Mouse (Mus musculus) bone marrow macrophage, adult 2 months (primary cell): ENCODE results near the gene Apool. TPM values are rescaled to one million over a fixed set of nuclear protein-coding genes. Genes with fewer than 3 reads are reported as not detected.
"Not testable (repeated sequence)": the region's sequence is repeated elsewhere in the genome, so short reads cannot be mapped to it uniquely, and the experiment has no call there.

Source experiments
- H3K27ac ChIP-seq: 2 replicates; pipeline ENCODE4 v1.5.1; 2012; ENCODE audit warnings: low read depth, low read length; ENCODE audit not compliant: insufficient read depth
- H3K4me1 ChIP-seq: 2 replicates; pipeline ENCODE4 v1.6.1; 2012; ENCODE audit warnings: low read length; ENCODE audit not compliant: control insufficient read depth, insufficient read depth
- H3K4me3 ChIP-seq: 2 replicates; pipeline ENCODE4 v1.5.1; 2012; ENCODE audit warnings: mild to moderate bottlenecking, low read length, moderate library complexity; ENCODE audit not compliant: insufficient read depth
- CTCF ChIP-seq: IDR thresholded peaks from 2 replicates; pipeline ENCODE4 v1.5.1; 2012; ENCODE audit warnings: low read depth, mild to moderate bottlenecking, low read length, moderate library complexity
- POLR2A ChIP-seq: IDR thresholded peaks from 2 replicates; pipeline ENCODE4 v1.6.1; 2012; ENCODE audit warnings: mild to moderate bottlenecking, low read depth, low read length, borderline replicate concordance
- polyA plus RNA-seq: library from polyadenylated mRNA; stranded (reverse); fragments of >200 nt; gene quantifications from 2 replicates; pipeline ENCODE4 v1.2.4, GENCODE M21; 2012; ENCODE audit not compliant: missing spikeins, insufficient read depth, insufficient read length

The Apool gene
- polyA plus RNA-seq: 17.8 and 18.3 TPM in 2 replicates

DNA sequence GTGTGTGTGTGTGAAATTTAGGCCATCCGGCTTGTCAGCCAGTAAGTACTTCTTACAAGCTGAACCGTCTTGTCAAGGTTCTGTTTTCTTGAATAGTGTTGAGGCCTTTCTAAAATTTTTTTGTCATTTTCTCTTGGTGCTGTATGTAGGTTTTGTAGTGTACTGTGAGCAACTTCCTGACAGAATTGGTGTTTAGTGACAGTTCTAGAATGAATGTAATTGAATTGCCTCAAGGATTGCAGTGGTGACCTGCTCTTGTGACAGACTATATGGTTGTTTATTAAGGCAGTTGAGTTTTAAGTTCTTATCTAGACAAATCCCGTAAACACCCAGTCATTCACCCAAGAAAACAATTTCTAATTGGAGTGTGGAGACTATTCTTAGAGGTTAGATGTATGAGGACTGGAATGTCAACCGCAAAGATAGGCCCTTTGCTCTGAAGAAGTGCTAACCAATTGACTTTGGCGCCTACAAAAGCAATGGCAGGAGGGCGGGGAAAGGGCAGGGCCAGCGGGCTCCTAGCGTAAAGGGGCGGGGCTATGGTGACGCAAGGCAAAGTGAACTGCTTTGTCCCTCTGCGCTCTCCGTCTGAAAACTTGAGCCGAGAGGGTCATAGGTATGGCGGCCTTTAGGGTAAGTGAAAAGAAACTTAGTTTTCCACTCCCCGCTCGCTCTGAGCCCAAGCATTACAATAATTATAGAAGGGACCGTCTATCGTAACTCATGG lies at the start of gene Apool:
Apool (plus strand) TSS at position 531 of the 727 bp plus-strand sequence.
- H3K27ac ChIP-seq: peak within 1 kb of the TSS; percentile 60
- H3K4me3 ChIP-seq: peak within 1 kb of the TSS; percentile 82
- TF ChIP-seq POLR2A (no peak), CTCF (no peak)
- no peaks in the 10 kb centered on the region for H3K4me1 ChIP-seq

DNA sequence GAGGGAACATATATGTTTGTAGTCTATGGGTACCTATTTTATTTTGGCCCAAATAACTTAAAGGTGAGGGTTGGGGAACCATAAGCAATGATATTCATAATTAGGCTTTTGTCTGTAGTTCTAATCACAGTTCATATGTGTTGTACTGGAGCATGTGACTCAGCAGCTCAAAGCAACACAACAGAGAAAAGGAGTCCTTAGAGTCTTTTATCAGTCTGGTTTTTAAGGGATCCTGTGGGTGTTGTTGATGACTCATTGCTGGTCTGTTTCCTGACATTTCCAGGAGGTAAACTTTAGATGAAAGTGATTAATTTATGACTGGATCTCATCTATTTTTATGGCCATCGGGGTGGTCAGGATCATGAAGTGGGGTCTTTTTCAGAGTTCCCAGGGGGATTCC lies 37.6 kb upstream of the Apool start:
- Histone ChIP-seq H3K4me1 (no peaks in the 10 kb centered on the region), H3K27ac (no peak overlapping the region), H3K4me3 (no peak overlapping the region)
- TF ChIP-seq CTCF: no peak
- TF ChIP-seq POLR2A: no peak

DNA sequence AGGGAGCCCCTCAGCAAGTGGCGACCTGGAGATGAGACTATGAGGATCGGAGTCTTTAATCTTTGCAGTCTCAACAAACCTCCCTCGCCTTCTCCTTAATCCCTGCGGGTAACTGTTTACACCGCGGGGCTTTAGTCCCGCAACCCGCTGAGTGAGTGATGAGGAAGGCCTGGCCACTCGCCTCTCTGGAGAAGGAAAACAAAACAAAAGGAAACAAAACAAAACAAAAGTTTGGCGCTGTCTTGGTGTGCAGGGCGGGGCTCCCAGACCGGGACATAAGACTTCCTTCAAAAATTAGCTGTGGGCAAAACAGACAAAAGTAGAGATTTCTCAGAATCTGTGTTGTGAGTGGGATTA lies 375 bp downstream of the Apool start:
- Histone ChIP-seq H3K4me3 (peak overlapping the region; percentile 82), H3K27ac (peak overlapping the region; percentile 60), H3K4me1 (no peaks in the 10 kb centered on the region)
- no peak for TF ChIP-seq POLR2A
- TF ChIP-seq CTCF: no peak

DNA sequence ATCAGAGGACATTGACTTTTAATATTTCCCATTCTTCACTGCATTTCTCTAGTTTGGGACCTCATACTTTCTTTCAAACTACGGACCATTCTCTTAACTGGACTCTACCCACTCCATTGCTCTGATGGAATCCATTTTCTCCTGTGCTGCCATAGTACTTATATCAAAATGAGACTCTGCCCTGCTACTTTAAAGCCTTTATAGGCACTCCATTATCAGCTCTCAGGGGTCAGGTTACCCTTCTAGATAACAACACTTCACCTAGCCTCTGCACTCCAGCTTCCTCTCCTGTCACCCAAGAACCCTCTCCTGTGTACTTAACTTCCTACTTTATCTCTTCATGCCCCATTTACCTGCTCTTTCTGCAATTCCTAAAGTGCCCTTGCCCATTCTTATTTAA lies 960 bp downstream of the Apool start:
- Histone ChIP-seq H3K4me3 (peak overlapping the region; percentile 37), H3K4me1 (no peaks in the 10 kb centered on the region), H3K27ac (no peak overlapping the region)
- TF ChIP-seq CTCF (no peak), POLR2A (no peak)

DNA sequence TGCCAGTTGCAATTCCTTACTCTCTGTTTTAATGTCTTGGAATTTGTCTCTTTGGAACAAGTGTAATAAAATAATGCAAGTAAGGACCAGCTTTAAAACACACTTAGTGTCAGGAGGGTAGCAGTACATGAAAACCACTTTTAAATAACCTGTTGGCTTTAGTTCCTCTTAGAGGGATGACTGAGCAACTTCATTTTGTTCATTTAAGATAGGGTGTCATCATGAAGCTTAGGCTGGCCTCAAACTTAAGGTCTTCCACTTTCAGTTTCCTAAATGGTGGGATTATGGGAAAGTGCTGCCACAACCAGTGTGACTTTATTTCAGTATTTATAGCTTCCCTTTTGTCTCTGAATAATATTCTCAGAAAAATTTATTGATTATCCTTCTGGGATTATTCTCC lies 9.1 kb downstream of the Apool start:
- no peak overlapping the region for H3K27ac ChIP-seq
- peaks cover 3% of the 10 kb centered on the region; the same call in 1 of the 2 replicates for H3K4me1 ChIP-seq
- TF ChIP-seq POLR2A (no peak), CTCF (no peak)
- H3K4me3 ChIP-seq: no peak overlapping the region

DNA sequence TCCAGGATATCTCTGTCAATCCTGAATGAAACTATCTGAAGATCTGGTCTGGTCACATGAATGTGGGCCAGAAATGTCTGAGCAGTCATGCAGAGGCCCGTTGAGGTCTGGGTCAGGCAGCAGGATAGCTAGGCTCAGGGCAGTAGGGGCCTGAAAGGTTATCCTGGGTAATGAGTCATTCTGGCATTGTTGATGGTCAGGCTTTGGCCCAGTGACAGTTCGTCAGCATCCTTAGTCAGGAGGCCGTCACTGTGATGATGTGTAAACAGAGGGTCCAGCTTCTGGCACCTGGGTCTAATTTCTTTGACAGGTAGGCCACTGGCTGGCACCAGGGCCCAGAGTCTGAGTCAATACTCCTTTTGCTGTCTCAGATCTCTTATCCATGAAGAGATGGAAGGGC lies 28.4 kb downstream of the Apool start:
- no peaks in the 10 kb centered on the region for H3K4me1 ChIP-seq
- H3K27ac ChIP-seq: no peak overlapping the region
- H3K4me3 ChIP-seq: no peak overlapping the region
- TF ChIP-seq CTCF (no peak), POLR2A (no peak)

DNA sequence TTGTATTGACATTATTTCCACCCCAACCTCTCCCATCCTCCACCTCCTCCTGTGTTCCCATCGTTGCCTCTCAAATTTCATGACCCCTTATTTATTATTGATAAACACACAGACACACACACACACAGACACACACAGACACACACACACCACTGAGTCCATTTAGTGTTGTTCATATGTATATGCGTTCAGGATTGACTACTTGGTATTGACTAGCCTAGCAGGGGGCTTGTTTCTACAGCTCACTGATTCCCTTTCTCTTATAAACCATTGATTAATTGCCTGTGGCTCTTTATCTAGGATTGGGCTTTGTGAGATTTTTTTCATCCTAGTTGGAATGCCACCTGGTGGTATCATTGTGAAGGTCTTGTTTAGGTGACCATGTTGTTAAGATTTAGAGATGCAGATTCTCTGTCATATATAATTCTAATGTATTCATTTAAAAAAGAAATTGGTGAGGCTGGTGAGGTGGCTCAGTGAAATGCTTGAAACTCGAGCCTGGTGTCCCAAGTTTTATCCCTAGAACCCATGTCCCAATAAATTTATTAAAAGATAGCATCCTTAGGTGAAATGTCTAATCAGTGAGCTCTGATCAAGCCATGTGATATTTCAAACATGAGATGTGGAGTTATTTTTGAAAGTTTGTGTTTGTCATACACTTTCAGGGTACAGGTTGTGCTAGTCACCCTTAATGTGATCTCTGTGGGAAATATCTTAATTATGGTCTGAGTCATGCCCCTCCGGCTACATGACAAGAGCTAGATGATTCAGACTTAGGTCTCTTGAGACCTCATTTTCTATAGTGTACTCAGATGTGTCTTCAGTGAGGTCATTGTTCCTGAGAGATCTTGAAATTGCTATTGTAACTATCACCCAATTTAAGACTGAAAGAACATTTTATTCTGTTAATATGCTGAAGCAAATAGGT lies 36.6 kb downstream of the Apool start:
- no peak for TF ChIP-seq CTCF
- TF ChIP-seq POLR2A: no peak
- no peak overlapping the region for H3K4me3 ChIP-seq
- H3K27ac ChIP-seq: no peak overlapping the region
- H3K4me1 ChIP-seq: no peaks in the 10 kb centered on the region

DNA sequence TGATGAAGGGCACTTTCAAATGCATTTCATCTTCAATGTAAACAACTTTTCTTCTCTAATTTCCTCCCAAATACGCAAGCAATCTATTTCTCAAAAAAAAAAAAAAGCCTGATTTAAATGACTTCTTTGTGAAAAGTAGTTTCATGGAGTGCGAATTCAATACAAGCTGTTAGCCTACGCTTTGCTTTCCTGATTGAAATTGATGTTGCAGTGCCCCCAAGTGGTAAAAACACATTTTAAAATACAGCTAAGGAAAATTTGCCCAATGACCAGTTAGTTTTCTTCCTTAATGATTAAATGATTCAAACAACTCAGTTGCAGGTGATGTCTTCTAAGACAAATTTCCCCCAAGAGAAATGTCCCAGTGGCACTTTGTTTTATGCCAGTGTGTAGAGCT lies 37.3 kb downstream of the Apool start:
- no peak overlapping the region for H3K27ac ChIP-seq

DNA sequence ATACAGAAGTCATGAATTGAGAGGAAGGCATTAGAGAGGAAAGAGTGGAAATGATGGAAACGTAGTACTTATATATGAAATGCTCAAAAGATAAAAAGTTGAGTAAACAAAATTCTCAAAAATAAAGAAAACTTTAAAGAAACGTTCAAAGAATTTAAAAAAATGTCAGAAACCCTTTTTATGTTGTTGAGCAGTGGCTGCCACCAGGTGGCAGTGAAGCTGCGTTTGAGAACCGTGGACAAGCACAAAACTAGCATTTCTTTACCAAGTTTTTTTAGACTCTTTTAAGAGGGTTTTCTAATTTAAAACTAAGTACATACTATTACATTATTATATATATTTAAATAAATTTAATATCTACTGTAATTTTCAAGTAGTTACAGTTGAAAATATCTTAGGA lies 57.3 kb downstream of the Apool start:
- Histone ChIP-seq H3K4me3 (no peak overlapping the region), H3K4me1 (no peaks in the 10 kb centered on the region), H3K27ac (no peak overlapping the region)
- no peak for TF ChIP-seq POLR2A
- no peak for TF ChIP-seq CTCF

More for the DNA sequence above, 37.3 kb downstream of the Apool start:
- no peak for TF ChIP-seq CTCF
- TF ChIP-seq POLR2A: no peak
- Histone ChIP-seq H3K4me1 (no peaks in the 10 kb centered on the region), H3K4me3 (no peak overlapping the region)

DNA sequence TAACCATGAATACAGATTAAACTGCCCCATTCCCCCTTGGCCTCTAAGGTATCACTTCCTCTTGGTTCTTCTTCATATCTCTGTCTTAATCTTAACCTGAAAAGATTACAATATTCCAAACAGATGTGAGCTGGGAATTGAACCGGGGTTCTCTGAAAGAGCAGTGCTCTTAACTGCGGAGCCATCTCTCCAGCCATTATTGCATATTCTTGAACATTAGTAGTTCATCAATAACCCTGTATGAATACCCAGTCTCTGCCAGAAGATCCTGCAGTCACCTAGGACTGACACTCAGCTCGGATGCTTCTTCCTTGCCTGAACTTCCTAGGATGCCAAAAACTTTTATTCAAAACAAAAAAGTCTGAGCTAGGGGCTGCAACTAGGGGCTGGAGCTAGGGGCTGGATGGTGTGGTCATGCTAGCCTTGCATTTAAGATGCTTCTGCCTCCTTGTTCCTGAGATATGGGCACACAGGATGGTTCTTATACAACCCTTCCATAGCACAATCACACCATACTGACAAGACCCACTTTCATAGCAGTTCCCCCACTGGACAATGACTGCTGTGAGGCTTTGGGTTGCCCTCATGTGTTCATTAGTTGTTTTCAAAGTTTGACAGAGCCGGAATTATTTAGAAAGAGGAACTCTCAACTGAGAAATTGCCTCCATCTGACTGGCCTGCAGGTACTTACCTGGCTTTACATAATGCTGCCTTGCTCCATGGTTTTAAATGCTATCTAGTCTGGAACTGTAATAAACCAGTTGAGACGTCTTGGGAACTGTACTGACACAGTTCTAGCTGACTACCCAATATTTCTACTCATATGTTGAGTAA lies 59.7 kb downstream of the Apool start:
- H3K27ac ChIP-seq, H3K4me1 ChIP-seq, H3K4me3 ChIP-seq: not testable (repeated sequence)
